10 mouse cellular contexts compared by ENCODE assay signal in genomic region chr15:78803499-78803900, GRCm38 (mm10). TPM values are rescaled to one million over a fixed set of nuclear protein-coding genes. Genes with fewer than 3 reads are reported as not detected.
DNase-seq lines count a peak whose midpoint lies in the region; ATAC-seq and TF ChIP-seq lines count a peak whose summit lies in the region.
"Had no signal": no experiment of that assay in that cellular context is flagged by ENCODE, and none has a peak within 500 bp of the region (broad histone marks: within the 10 kb centered on the region; RNA-seq: fewer than 3 reads in every experiment).

No protein-coding gene starts in this region.

- no peak overlapping the region for H3K4me2 ChIP-seq in embryonic facial prominence, embryonic 15.5 days (replicated peaks)
- no peak overlapping the region for H3K4me2 ChIP-seq in hindbrain, postnatal 0 days (ENCODE audit: low read depth, low read length)

- no peak for ATAC-seq in embryonic facial prominence, embryonic 15.5 days (ENCODE audit: insufficient number of reproducible peaks, low FRiP score, low TSS enrichment, low read depth)
- 0 out of 2 replicates have a peak, but pooled peaks have one; percentile 10 for ATAC-seq in hindbrain, postnatal 0 days

- peaks cover 46% of the 10 kb centered on the region for H3K4me1 ChIP-seq in embryonic facial prominence, embryonic 15.5 days
- peaks cover 6% of the 10 kb centered on the region for H3K4me1 ChIP-seq in hindbrain, postnatal 0 days (ENCODE audit: insufficient read depth, low read length)

- WGBS in embryonic facial prominence, embryonic 15.5 days: 23% methylated on average over 8 of the region's 8 CpGs
- 13% methylated on average over 8 of the region's 8 CpGs for WGBS in hindbrain, postnatal 0 days

- H3K27ac ChIP-seq in embryonic facial prominence, embryonic 15.5 days (replicated peaks): no peak overlapping the region
- H3K27ac ChIP-seq in hindbrain, postnatal 0 days: no peak overlapping the region

- peak; percentile 53 for DNase-seq in gastrocnemius, postnatal 25 days
- no peak for DNase-seq in gastrocnemius, postnatal 36 days
- no peak for DNase-seq in hindbrain, postnatal 0 days (ENCODE audit: low spot score)
- peak; percentile 87 to 91 for DNase-seq in lung, adult 18-20 months
- no peak for DNase-seq in frontal cortex, adult 2 months (ENCODE audit: extremely low spot score in 1 of 2, low spot score in 1 of 2)
- no peak for DNase-seq in thymus, postnatal 14 days
- DNase-seq in gastrocnemius, adult 18-20 months (ENCODE audit: low spot score): no peak

- H3K9ac ChIP-seq in embryonic facial prominence, embryonic 15.5 days: no peak overlapping the region
- no peak overlapping the region for H3K9ac ChIP-seq in hindbrain, postnatal 0 days (replicated peaks; ENCODE audit: low read length)

- no peaks in the 10 kb centered on the region for H3K36me3 ChIP-seq in embryonic facial prominence, embryonic 15.5 days
- no peaks in the 10 kb centered on the region for H3K36me3 ChIP-seq in hindbrain, postnatal 0 days (ENCODE audit: insufficient read depth, low read length)
- H3K36me3 ChIP-seq: G1E had no signal

- no peak for TF ChIP-seq CTCF in hindbrain, postnatal 0 days (IDR thresholded peaks at IDR 0.05; ENCODE audit: low read depth)

- H3K9me3 ChIP-seq in embryonic facial prominence, embryonic 15.5 days (replicated peaks): no peaks in the 10 kb centered on the region
- no peaks in the 10 kb centered on the region for H3K9me3 ChIP-seq in hindbrain, postnatal 0 days (ENCODE audit: low read length)

- H3K27me3 ChIP-seq in embryonic facial prominence, embryonic 15.5 days: peaks cover 28% of the 10 kb centered on the region
- peaks cover 7% of the 10 kb centered on the region; the same call in 1 of the 2 replicates for H3K27me3 ChIP-seq in hindbrain, postnatal 0 days (ENCODE audit: insufficient read depth, low read length)

- intact Hi-C loops in gastrocnemius, postnatal 36 days (cut with DNase I): no loop called here

- H3K4me3 ChIP-seq in embryonic facial prominence, embryonic 15.5 days (replicated peaks): peak overlapping the region; percentile 65
- no peak overlapping the region for H3K4me3 ChIP-seq in hindbrain, postnatal 0 days (ENCODE audit: low read length)

RNA-seq across cellular contexts. Expression of gene Card10, which starts 0.7 kb away (rescaled TPM):
- total RNA-seq in gastrocnemius, postnatal 25 days (2021): 1 to 10 TPM; 6.4 to 7.8 TPM
- total RNA-seq in gastrocnemius, postnatal 36 days (2021): 1 to 10 TPM; 5.6 to 6.6 TPM
- polyA plus RNA-seq in embryonic facial prominence, embryonic 15.5 days (2015; fragmentation: Nextera tagmentation; extraction: Ambion mirVana): 4.3 TPM in 2 replicates
- total RNA-seq in hindbrain, postnatal 0 days (2014; rRNA removed): 0.94 and 1.4 TPM in 2 replicates
- 2.3 and 2.6 TPM in 2 replicates for polyA plus RNA-seq in hindbrain, postnatal 0 days (2015; fragmentation: Nextera tagmentation; extraction: Ambion mirVana)
- polyA plus RNA-seq in frontal cortex, adult 2 months (2012; rRNA removed): 11.2 and 12.0 TPM in 2 replicates
- 1 to 10 TPM; 4.1 to 6.5 TPM for total RNA-seq in gastrocnemius, adult 18-20 months (2021)
- total RNA-seq: G1E; hematopoietic stem cell, adult 5-6 weeks had no signal
- polyA plus RNA-seq: G1E had no signal

RNA-seq across cellular contexts. Expression of gene Mfng, which starts 30.2 kb away (rescaled TPM):
- 1 to 10 TPM; 2.4 to 6.4 TPM for total RNA-seq in gastrocnemius, postnatal 25 days (2021)
- total RNA-seq in gastrocnemius, postnatal 36 days (2021): 1 to 10 TPM; 3.3 TPM
- polyA plus RNA-seq in embryonic facial prominence, embryonic 15.5 days (2015; fragmentation: Nextera tagmentation; extraction: Ambion mirVana): 21.3 and 22.8 TPM in 2 replicates
- total RNA-seq in hindbrain, postnatal 0 days (2014; rRNA removed): 12.7 and 15.2 TPM in 2 replicates
- 16.6 and 17.9 TPM in 2 replicates for polyA plus RNA-seq in hindbrain, postnatal 0 days (2015; fragmentation: Nextera tagmentation; extraction: Ambion mirVana)
- polyA plus RNA-seq in frontal cortex, adult 2 months (2012; rRNA removed): 7.0 and 7.2 TPM in 2 replicates
- 1 to 10 TPM; 1.8 to 3.6 TPM for total RNA-seq in gastrocnemius, adult 18-20 months (2021)
- total RNA-seq: G1E had no signal
- polyA plus RNA-seq: G1E had no signal

RNA-seq across cellular contexts. Expression of gene Cdc42ep1, which starts 38.9 kb away (rescaled TPM):
- total RNA-seq in gastrocnemius, postnatal 25 days (2021): 10 to 100 TPM in 1 of 2 experiments, 1 to 10 TPM in 1; 9.3 to 10.5 TPM
- total RNA-seq in gastrocnemius, postnatal 36 days (2021): 10 to 100 TPM in 1 of 2 experiments, 1 to 10 TPM in 1; 9.4 to 10.7 TPM
- 41.5 and 43.8 TPM in 2 replicates for polyA plus RNA-seq in embryonic facial prominence, embryonic 15.5 days (2015; fragmentation: Nextera tagmentation; extraction: Ambion mirVana)
- total RNA-seq in hindbrain, postnatal 0 days (2014; rRNA removed): 20.6 and 22.5 TPM in 2 replicates
- 18.1 TPM in 2 replicates for polyA plus RNA-seq in hindbrain, postnatal 0 days (2015; fragmentation: Nextera tagmentation; extraction: Ambion mirVana)
- 18.5 and 20.1 TPM in 2 replicates for polyA plus RNA-seq in frontal cortex, adult 2 months (2012; rRNA removed)
- 1 to 10 TPM; 5.2 to 9.5 TPM for total RNA-seq in gastrocnemius, adult 18-20 months (2021)
- total RNA-seq: hematopoietic stem cell, adult 5-6 weeks had no signal
- polyA plus RNA-seq: G1E had no signal

RNA-seq across cellular contexts. Expression of gene Lgals2, which starts 51.8 kb away (rescaled TPM):
- not detected for total RNA-seq in gastrocnemius, postnatal 25 days (2021)
- total RNA-seq in gastrocnemius, postnatal 36 days (2021): not detected
- 1.0 TPM in 2 replicates for polyA plus RNA-seq in embryonic facial prominence, embryonic 15.5 days (2015; fragmentation: Nextera tagmentation; extraction: Ambion mirVana)
- total RNA-seq in hindbrain, postnatal 0 days (2014; rRNA removed): not detected in 2 replicates
- not detected in 2 replicates for polyA plus RNA-seq in hindbrain, postnatal 0 days (2015; fragmentation: Nextera tagmentation; extraction: Ambion mirVana)
- 0.74 and 2.0 TPM in 2 replicates for polyA plus RNA-seq in frontal cortex, adult 2 months (2012; rRNA removed)
- not detected for total RNA-seq in gastrocnemius, adult 18-20 months (2021)
- total RNA-seq: G1E; hematopoietic stem cell, adult 5-6 weeks had no signal
- polyA plus RNA-seq: G1E had no signal

Comparison
In these comparisons a context has a peak if more than half of its experiments do, and no peak if none do; other contexts are left out.
1. DNase-seq: peak in gastrocnemius, postnatal 25 days (single experiment) and lung, adult 18-20 months (2 of 2); none in gastrocnemius, postnatal 36 days (0 of 2), hindbrain, postnatal 0 days (single experiment), frontal cortex, adult 2 months (0 of 2), thymus, postnatal 14 days (single experiment) and gastrocnemius, adult 18-20 months (single experiment).